Mouse (Mus musculus): ENCODE measurements around the gene Bmyc. TPM values are rescaled to one million over a fixed set of nuclear protein-coding genes. Genes with fewer than 3 reads are reported as not detected.
A peak's percentile ranks its signal among the peaks of the same experiment; 100 is the strongest.

The Bmyc gene
- polyA plus RNA-seq (2012; rRNA removed) (3.9 and 5.9 TPM in 2 replicates), polyA plus RNA-seq (2014; fragmentation: Nextera tagmentation; extraction: Ambion mirVana) (7.3 and 7.4 TPM in 2 replicates)

DNA sequence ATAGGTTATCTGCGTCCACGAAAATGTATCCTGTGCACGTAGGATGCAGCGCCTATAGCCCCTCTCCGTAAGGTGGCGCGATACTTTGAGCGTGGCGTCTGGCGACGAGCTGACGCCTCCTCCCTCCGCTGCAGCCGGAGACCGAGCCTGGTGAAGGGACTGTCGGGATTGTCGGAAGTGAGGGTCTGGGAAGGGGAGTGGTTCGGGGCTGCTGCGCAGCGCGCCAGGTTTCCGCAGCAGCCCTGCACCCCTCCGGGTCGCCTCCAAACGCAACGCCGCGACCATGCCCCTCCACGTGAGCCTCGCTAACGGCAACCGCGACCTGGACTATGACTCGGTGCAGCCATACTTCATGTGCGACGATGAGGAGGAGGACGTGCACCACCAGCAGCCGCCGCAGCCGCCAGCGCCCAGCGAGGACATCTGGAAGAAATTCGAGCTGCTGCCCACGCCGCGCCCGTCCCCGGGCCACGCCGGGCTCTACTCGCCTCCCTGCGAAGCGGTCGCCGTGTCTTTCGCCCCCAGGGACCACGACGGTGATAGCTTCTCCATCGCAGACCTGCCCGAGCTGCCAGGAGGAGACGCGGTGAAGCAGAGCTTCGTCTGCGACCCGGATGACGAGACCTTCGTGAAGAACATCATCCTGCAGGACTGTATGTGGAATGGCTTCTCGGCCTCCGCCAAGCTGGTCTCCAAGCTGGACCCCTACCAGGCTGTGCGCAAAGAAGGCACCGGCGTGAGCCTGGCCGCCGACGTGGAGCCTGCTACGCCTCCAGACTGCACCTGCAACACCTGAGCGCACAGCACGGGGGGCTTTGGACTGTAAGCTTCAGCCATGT, at the start of gene Bmyc:
Gene Bmyc (plus strand): TSS at position 97 of the 839 bp plus-strand sequence.
- Histone ChIP-seq H3K9me3 (ENCODE audit: control insufficient read depth, low read length) (no peaks in the 10 kb centered on the region), H3K36me3 (replicated peaks; ENCODE audit: control insufficient read depth, insufficient read depth, low read depth) (no peaks in the 10 kb centered on the region), H3K4me2 (ENCODE audit: low read depth) (peak within 1 kb of the TSS; percentile 68), H3K4me1 (replicated peaks; ENCODE audit: control insufficient read depth in 2 of 2, insufficient read depth in 2 of 2, low read length in 1 of 2) (no peaks in the 10 kb centered on the region), H3K27me3 (ENCODE audit: control insufficient read depth, insufficient read depth, low read length) (no peaks in the 10 kb centered on the region), H3K9ac (replicated peaks) (no peak within 1 kb of the TSS; the same call in 1 of the 2 replicates), H3K4me3 (ENCODE audit: insufficient read depth in 1 of 2, low read depth in 2 of 2, low read length in 2 of 2) (peak within 1 kb of the TSS; percentile 46 to 48), H3K27ac (no peak within 1 kb of the TSS)
- ATAC-seq (ENCODE audit: insufficient read depth) (peak; percentile 56; the same call in 1 of the 2 replicates), DNase-seq (ENCODE audit: low read depth in 3 of 3, low spot score in 3 of 3) (peak; percentile 24 to 28 (median 27))
- TF ChIP-seq CTCF (IDR thresholded peaks at IDR 0.05; ENCODE audit: low read depth) (peak; percentile 56), EP300 (IDR thresholded peaks at IDR 0.05; ENCODE audit: low read depth) (no peak)
- under 1% methylated on average over 78 of the region's 78 CpGs for WGBS (ENCODE audit: insufficient replicate concordance)

- Histone ChIP-seq H3K27me3 (ENCODE audit: control insufficient read depth, insufficient read depth, low read length) (no peaks in the 10 kb centered on the region; the same call in 1 of the 2 replicates), H3K27ac (no peak overlapping the region), H3K36me3 (replicated peaks; ENCODE audit: control insufficient read depth, insufficient read depth, low read depth) (no peaks in the 10 kb centered on the region), H3K9me3 (ENCODE audit: control insufficient read depth, low read length) (no peaks in the 10 kb centered on the region), H3K9ac (replicated peaks) (no peak overlapping the region), H3K4me3 (ENCODE audit: insufficient read depth in 1 of 2, low read depth in 2 of 2, low read length in 2 of 2) (no peak overlapping the region), H3K4me1 (replicated peaks; ENCODE audit: control insufficient read depth in 2 of 2, insufficient read depth in 2 of 2, low read length in 1 of 2) (no peaks in the 10 kb centered on the region), H3K4me2 (ENCODE audit: low read depth) (no peak overlapping the region)
- TF ChIP-seq CTCF (IDR thresholded peaks at IDR 0.05; ENCODE audit: low read depth): no peak
- no peak for TF ChIP-seq EP300 (IDR thresholded peaks at IDR 0.05; ENCODE audit: low read depth)
- DNase-seq (ENCODE audit: low read depth in 3 of 3, low spot score in 3 of 3) (no peak), ATAC-seq (ENCODE audit: insufficient read depth) (no peak)
- 64% methylated on average over 4 of the region's 4 CpGs for WGBS (ENCODE audit: insufficient replicate concordance)
Observed at GRCm38 (mm10) chr2:25657246-25657645, 49.3 kb upstream of the Bmyc start.

GRCm38 (mm10) chr2:25657652-25658051, 48.9 kb upstream of the Bmyc start, which contains the start of gene Lcn5:
Gene Lcn5, plus strand, starts transcription at chr2:25657952.
- Histone ChIP-seq H3K9me3 (ENCODE audit: control insufficient read depth, low read length) (no peaks in the 10 kb centered on the region), H3K27me3 (ENCODE audit: control insufficient read depth, insufficient read depth, low read length) (no peaks in the 10 kb centered on the region; the same call in 1 of the 2 replicates), H3K27ac (no peak within 1 kb of the TSS), H3K4me1 (replicated peaks; ENCODE audit: control insufficient read depth in 2 of 2, insufficient read depth in 2 of 2, low read length in 1 of 2) (no peaks in the 10 kb centered on the region), H3K4me2 (ENCODE audit: low read depth) (no peak within 1 kb of the TSS), H3K4me3 (ENCODE audit: insufficient read depth in 1 of 2, low read depth in 2 of 2, low read length in 2 of 2) (no peak within 1 kb of the TSS), H3K36me3 (replicated peaks; ENCODE audit: control insufficient read depth, insufficient read depth, low read depth) (no peaks in the 10 kb centered on the region), H3K9ac (replicated peaks) (no peak within 1 kb of the TSS)
- ATAC-seq (ENCODE audit: insufficient read depth) (no peak), DNase-seq (ENCODE audit: low read depth in 3 of 3, low spot score in 3 of 3) (no peak)
- TF ChIP-seq CTCF (IDR thresholded peaks at IDR 0.05; ENCODE audit: low read depth) (no peak), EP300 (IDR thresholded peaks at IDR 0.05; ENCODE audit: low read depth) (no peak)

GRCm38 (mm10) chr2:25660279-25660678, 46.3 kb upstream of the Bmyc start:
- H3K36me3 ChIP-seq (replicated peaks; ENCODE audit: control insufficient read depth, insufficient read depth, low read depth): no peaks in the 10 kb centered on the region

GRCm38 (mm10) chr2:25661245-25661970, 45.1 kb upstream of the Bmyc start:
- no peaks in the 10 kb centered on the region for H3K36me3 ChIP-seq (replicated peaks; ENCODE audit: control insufficient read depth, insufficient read depth, low read depth)
- H3K4me2 ChIP-seq (ENCODE audit: low read depth): no peak overlapping the region
- H3K27me3 ChIP-seq (ENCODE audit: control insufficient read depth, insufficient read depth, low read length): no peaks in the 10 kb centered on the region
- no peak overlapping the region for H3K4me3 ChIP-seq (ENCODE audit: insufficient read depth in 1 of 2, low read depth in 2 of 2, low read length in 2 of 2)
- 57% methylated on average over 6 of the region's 6 CpGs for whole genome bisulfite sequencing (ENCODE audit: insufficient replicate concordance)
- ATAC-seq (ENCODE audit: insufficient read depth) (no peak), DNase-seq (ENCODE audit: low read depth in 3 of 3, low spot score in 3 of 3) (no peak)
- no peaks in the 10 kb centered on the region for H3K9me3 ChIP-seq (ENCODE audit: control insufficient read depth, low read length)
- no peak for TF ChIP-seq CTCF (IDR thresholded peaks at IDR 0.05; ENCODE audit: low read depth)
- no peak for TF ChIP-seq EP300 (IDR thresholded peaks at IDR 0.05; ENCODE audit: low read depth)
- H3K4me1 ChIP-seq (replicated peaks; ENCODE audit: control insufficient read depth in 2 of 2, insufficient read depth in 2 of 2, low read length in 1 of 2): no peaks in the 10 kb centered on the region
- no peak overlapping the region for H3K27ac ChIP-seq
- no peak overlapping the region for H3K9ac ChIP-seq (replicated peaks)

More at GRCm38 (mm10) chr2:25660279-25660678, 46.3 kb upstream of the Bmyc start:
- DNase-seq (ENCODE audit: low read depth in 3 of 3, low spot score in 3 of 3): no peak
- no peaks in the 10 kb centered on the region for H3K9me3 ChIP-seq (ENCODE audit: control insufficient read depth, low read length)
- 77% methylated on average over 8 of the region's 8 CpGs for WGBS (ENCODE audit: insufficient replicate concordance)
- ATAC-seq (ENCODE audit: insufficient read depth): no peak
- H3K27ac ChIP-seq: no peak overlapping the region
- no peaks in the 10 kb centered on the region for H3K4me1 ChIP-seq (replicated peaks; ENCODE audit: control insufficient read depth in 2 of 2, insufficient read depth in 2 of 2, low read length in 1 of 2)
- no peaks in the 10 kb centered on the region for H3K27me3 ChIP-seq (ENCODE audit: control insufficient read depth, insufficient read depth, low read length)
- TF ChIP-seq EP300 (IDR thresholded peaks at IDR 0.05; ENCODE audit: low read depth): no peak
- no peak for TF ChIP-seq CTCF (IDR thresholded peaks at IDR 0.05; ENCODE audit: low read depth)
- H3K4me3 ChIP-seq (ENCODE audit: insufficient read depth in 1 of 2, low read depth in 2 of 2, low read length in 2 of 2): no peak overlapping the region
- no peak overlapping the region for H3K9ac ChIP-seq (replicated peaks)
- H3K4me2 ChIP-seq (ENCODE audit: low read depth): no peak overlapping the region

Data from liver, embryonic 14.5 days (tissue).